Mouse (Mus musculus) adipose tissue, adult 10 weeks (tissue): Measurements from ENCODE around the gene Gm1123. TPM values are rescaled to one million over a fixed set of nuclear protein-coding genes. Genes with fewer than 3 reads are reported as not detected.

ENCODE experiments used
- polyA plus RNA-seq: library from polyadenylated mRNA; stranded (reverse); fragments of 350-450 nt; fragmentation: Illumina TruSeq; extraction: RNeasy Lipid Tissue Mini Kit (QIAGEN cat#74804); gene quantifications from one replicate; pipeline ENCODE4 v1.2.3, GENCODE M21; 2014; ENCODE audit warnings: low read depth, low replicate concordance

Gm1123 gene
- not detected for polyA plus RNA-seq

GRCm38 (mm10) chr9:99035575-99035974, at the start of gene Gm1123:
Gene Gm1123 (minus strand): TSS chr9:99035715.

GRCm38 (mm10) chr9:98985800-98986475, 49.6 kb downstream of the Gm1123 start, which contains the start of gene Faim:
Gene Faim (plus strand): TSS chr9:98986373.

Other genes starting within 250 kb of the Gm1123 start
- not detected for gene Prr23a1, start 193.2 kb downstream of the Gm1123 start, polyA plus RNA-seq
- not detected for gene Prr23a2, start 179.2 kb downstream of the Gm1123 start, polyA plus RNA-seq
- gene Prr23a3, start 170.9 kb downstream of the Gm1123 start, polyA plus RNA-seq: not detected
- gene 7420426K07Rik, start 132.6 kb downstream of the Gm1123 start, polyA plus RNA-seq: not detected
- 1.1 TPM for gene Foxl2, start 80.4 kb downstream of the Gm1123 start, polyA plus RNA-seq
- gene Faim, start 49.3 kb downstream of the Gm1123 start, polyA plus RNA-seq: 45.6 TPM
- gene Pik3cb, start 104.9 kb upstream of the Gm1123 start, polyA plus RNA-seq: 12.1 TPM
- gene Faiml, start 201.5 kb upstream of the Gm1123 start, polyA plus RNA-seq: not detected
- gene Cep70, start 207.7 kb upstream of the Gm1123 start, polyA plus RNA-seq: 26.6 TPM